Mouse (Mus musculus) cerebellum, postnatal 36 days (tissue): ENCODE data around the gene Magoh.

Experiments used
- DNase-seq, 2 experiments: peaks; one replicate each; pipeline ENCODE4 v3.0.0; 2021 to 2022; ENCODE audit warnings: mixed read lengths in 2 of 2

The Magoh gene

GRCm38 (mm10) chr4:107889731-107890432, 10.3 kb downstream of the Magoh start, which contains the start of gene 0610037L13Rik:
TSS of gene 0610037L13Rik (plus strand) at chr4:107889813.
- DNase-seq = peak; percentile 93 to 95

DNA sequence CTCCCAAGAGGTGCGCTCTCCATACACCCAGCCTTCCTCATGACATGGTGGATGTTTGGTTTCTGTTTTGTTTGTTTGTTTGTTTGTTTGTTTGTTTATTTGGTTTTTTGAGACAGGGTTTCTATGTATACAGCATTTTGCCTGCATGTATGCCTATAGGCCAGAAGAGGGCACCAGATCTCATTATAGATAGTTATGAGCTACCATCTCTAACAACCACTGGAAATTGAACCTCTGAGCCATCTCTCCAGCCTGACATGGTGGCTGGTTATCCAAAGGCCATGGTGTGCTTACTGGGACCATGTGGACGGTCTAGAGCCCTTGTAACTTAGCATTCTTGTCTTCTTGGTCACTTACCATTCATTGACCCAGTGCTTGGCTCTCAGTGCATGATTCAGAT, 13.1 kb downstream of the Magoh start:
- no peak for DNase-seq

GRCm38 (mm10) chr4:107899211-107899927, 19.8 kb downstream of the Magoh start:
- DNase-seq = no peak

DNA sequence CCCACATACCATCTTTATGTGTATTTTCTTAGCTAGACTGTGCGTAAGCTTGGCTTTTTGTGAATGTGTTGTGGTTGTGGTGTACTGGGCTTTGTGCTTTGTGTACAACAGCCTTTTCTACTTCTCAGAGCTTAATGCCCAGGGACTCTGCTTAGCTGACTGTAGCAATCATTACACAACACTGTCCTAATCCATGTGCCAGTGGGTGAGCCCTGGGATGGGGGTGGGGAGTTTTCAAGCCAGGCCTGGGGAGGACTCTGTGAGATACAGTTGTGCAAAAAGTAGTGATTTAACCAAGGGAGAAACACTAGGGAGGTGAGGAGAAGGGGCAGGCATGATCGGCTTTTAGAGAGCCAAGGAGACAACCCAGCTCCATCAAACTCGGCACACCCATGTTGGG, 20.7 kb downstream of the Magoh start:
- no peak for DNase-seq

DNA sequence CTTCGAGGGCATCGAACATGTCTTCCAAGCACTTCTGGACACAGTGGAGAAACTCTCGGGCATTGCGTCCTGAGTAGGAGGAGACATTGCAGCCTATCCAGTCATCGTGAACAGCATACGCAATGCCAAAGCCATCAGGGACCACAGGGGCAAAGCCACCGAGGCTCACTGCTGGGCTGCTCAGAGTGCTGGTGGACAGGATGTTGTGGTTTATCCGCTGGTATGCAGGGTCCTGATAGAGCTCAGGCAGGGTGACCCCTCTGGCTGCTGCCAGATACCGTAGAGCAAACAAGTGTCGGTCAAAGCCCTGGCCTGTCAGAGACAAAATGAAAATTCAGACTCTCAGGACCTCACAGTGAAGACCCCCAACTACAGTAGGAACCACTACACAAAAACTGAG, 24.7 kb downstream of the Magoh start:
- DNase-seq = no peak

- no peak for DNase-seq
Measured at GRCm38 (mm10) chr4:107906561-107906960, 27.0 kb downstream of the Magoh start.

- no peak for DNase-seq
Measured at GRCm38 (mm10) chr4:107910020-107910419, 30.5 kb downstream of the Magoh start.

DNA sequence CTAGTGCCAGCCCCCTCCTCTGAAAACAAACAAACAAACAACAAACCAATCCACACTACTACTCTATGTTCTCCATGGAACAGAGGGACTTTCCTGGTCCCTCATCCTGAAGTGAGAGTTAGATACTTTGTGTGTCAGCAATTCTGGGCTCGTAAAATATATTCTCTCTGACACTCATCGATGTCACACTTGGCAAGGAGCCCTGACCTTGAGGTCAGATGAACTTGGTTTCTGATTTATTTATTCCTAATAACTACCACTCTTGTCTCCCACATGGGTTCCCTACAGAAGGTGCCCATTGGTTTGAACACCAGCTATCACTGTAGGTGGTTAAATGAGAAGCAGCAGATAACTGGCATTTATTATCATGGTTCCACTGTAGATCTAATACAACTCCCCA, 40.8 kb downstream of the Magoh start:
- no peak for DNase-seq

DNA sequence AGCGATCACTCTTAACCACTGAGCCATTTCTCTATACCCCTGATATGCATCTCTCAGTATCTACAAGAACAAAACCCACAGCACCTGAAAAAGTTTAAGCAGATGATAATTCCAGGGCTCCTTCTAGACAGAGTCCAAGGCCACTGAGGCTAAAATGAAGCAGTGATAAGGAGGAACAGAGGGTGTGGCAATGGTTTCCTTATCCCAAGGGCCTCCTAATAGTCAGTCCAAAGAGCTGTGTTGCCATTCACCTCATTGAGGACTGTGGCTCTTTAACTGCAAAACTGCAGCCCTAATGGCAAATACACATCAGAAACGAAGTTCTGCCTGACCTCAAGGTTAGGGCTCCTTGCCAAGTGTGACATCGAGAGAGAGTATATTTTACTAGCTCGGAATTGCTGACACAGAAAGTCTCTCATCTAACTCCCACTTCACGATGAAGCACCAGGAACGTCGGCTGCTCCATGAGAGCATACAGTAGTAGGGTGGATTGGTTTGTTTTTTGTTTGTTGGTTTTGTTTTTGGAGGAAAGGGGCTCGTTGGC, 41.7 kb downstream of the Magoh start:
- no peak for DNase-seq

DNA sequence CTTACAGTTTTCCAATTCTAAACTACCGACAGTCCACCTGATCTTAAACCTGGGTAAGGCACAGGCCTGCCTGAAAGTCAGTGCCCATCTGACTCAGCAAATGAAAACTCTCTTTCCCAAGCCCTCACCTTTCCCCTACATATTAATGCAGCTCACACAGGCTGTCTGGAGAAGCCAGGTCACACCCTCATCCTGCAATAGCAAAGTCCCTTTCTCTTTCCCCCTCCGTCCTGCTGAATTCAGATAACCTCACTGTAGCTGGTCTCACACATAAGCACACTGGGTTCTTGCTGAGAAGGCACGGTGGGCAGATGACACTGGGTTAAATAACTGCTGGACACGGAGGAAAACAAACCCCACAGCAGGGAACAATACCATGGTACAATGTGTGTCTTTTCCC, 42.4 kb downstream of the Magoh start:
- no peak for DNase-seq

GRCm38 (mm10) chr4:107923145-107923802, 43.7 kb downstream of the Magoh start, which contains the start of gene Cpt2:
TSS of gene Cpt2 (minus strand) at chr4:107923610.
- DNase-seq = peak; percentile 76 to 82

GRCm38 (mm10) chr4:107923803-107924194, 44.2 kb downstream of the Magoh start:
- DNase-seq = no peak

- no peak for DNase-seq
Measured at GRCm38 (mm10) chr4:107928269-107928668, 48.7 kb downstream of the Magoh start.

GRCm38 (mm10) chr4:107928726-107929125, 49.2 kb downstream of the Magoh start:
- no peak for DNase-seq

DNA sequence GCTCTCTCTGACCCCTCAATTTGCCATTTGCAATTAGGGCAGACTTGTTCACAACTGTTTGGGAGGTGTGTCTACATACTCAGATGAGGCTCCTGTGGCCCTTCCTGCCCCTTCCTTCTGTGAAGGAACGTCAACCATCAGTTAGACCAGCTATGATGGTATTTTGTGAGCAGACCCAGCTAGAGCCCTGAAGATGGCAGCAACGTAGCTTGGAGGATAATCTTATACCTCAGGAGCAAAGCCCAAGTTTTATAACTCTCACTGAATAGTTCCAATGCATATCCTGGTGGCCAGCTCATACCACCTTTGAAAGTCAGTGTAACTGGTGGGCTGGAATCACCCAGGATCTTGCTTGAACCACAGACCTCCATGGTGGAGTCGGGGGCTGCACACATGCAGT, 51.9 kb downstream of the Magoh start:
- DNase-seq = no peak

DNA sequence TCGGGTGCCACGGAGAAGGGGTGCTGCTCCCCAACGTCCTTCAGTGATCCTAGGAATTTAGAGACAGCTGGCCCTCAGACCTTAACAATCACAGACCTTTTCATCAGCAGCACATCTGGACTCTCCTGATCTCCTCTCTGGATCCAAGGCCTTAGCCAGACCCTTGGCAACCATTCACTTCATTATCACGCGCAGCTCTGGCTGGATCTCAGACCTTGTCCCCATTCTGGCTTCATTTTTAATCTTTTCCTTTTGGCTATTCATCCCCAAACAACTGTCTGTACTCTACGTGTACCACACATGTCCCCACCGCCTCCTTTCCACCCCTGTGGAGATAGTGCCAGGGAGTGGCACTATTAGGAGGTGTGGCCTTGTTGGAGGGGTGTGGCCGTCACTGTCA, 53.7 kb downstream of the Magoh start:
- no peak for DNase-seq

GRCm38 (mm10) chr4:107935254-107935653, 55.7 kb downstream of the Magoh start:
- DNase-seq = no peak
